Mouse (Mus musculus): ENCODE measurements around the gene Zfp108. TPM values are rescaled to one million over a fixed set of nuclear protein-coding genes. Genes with fewer than 3 reads are reported as not detected.

Gene Zfp108
- polyA plus RNA-seq, 1 experiment, result 0.36 TPM

DNA sequence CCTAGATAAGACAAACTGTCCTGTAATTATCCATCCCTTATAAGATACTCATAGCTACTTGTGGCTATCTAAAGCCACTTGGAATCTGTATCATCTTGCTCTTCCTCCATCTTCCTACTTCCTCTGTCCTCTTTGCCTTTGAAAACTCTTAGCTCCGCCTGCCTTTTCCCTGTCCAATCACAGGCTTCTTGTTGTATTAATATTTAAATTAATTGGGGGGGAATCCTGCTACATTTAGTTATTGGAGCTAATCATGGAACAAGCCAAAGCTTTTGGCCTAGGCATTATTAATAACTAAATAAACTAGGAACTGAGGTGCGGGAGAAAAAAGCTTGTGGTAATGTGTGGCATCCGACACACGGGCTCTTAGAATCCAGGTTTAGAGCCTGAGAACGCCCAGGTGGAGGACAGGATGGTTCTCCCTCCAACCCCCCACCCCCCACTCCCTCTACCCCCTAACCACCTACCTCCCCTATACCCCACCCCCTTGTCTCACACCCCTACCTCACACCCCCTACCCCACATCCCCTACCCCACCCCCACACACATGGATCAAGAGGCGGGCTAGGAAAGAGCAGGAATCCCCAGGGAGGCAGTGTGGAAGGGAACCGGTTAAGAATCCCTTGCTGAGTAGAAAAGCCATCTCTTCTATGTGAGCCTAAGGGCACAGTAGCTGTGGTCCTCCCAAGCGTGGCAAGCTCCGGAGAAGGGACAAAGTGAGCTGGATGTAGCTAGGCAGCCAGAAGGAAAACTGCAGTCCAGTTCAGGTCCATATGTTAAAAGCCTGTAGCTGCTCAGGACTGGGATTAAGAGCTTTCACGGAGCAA, 25.6 kb downstream of the Zfp108 start:
- H3K9me3 ChIP-seq (replicated peaks; ENCODE audit: control insufficient read depth, insufficient read depth, low read length, poor library complexity, severe bottlenecking), result peaks cover 10% of the 10 kb centered on the region; the same call in 1 of the 2 replicates
- TF ChIP-seq EP300 (IDR thresholded peaks at IDR 0.05; ENCODE audit: insufficient read depth, low read depth, low read length) (no peak), CTCF (IDR thresholded peaks at IDR 0.05; ENCODE audit: low read depth, low read length) (no peak), POLR2A (IDR thresholded peaks at IDR 0.05; ENCODE audit: insufficient read depth, low read length) (no peak)
- no peaks in the 10 kb centered on the region for H3K27me3 ChIP-seq (ENCODE audit: control insufficient read depth, insufficient read depth, low read length, poor library complexity, severe bottlenecking)
- peak overlapping the region; percentile 37 for H3K27ac ChIP-seq (ENCODE audit: insufficient read depth, low read length)
- H3K36me3 ChIP-seq (ENCODE audit: control insufficient read depth, insufficient read depth, low read length, poor library complexity, severe bottlenecking), result peaks cover 3% of the 10 kb centered on the region; the same call in 1 of the 2 replicates
- peaks cover 2% of the 10 kb centered on the region for H3K4me1 ChIP-seq (ENCODE audit: control insufficient read depth, insufficient read depth, low read length)
- H3K9ac ChIP-seq (ENCODE audit: low read depth, poor library complexity, severe bottlenecking), result 0 out of 2 replicates have a peak overlapping the region, but pooled peaks have one; percentile 1
- H3K4me3 ChIP-seq (ENCODE audit: low read depth, low read length), result peak overlapping the region; percentile 31

GRCm38 (mm10) chr7:24280858-24281145, 26.2 kb downstream of the Zfp108 start:
- H3K4me3 ChIP-seq (ENCODE audit: low read depth, low read length), result peak overlapping the region; percentile 31
- H3K9me3 ChIP-seq (replicated peaks; ENCODE audit: control insufficient read depth, insufficient read depth, low read length, poor library complexity, severe bottlenecking), result peaks cover 10% of the 10 kb centered on the region; the same call in 1 of the 2 replicates
- peaks cover 2% of the 10 kb centered on the region for H3K4me1 ChIP-seq (ENCODE audit: control insufficient read depth, insufficient read depth, low read length)
- no peak for TF ChIP-seq EP300 (IDR thresholded peaks at IDR 0.05; ENCODE audit: insufficient read depth, low read depth, low read length)
- no peak for TF ChIP-seq POLR2A (IDR thresholded peaks at IDR 0.05; ENCODE audit: insufficient read depth, low read length)
- TF ChIP-seq CTCF (IDR thresholded peaks at IDR 0.05; ENCODE audit: low read depth, low read length), result no peak
- H3K27ac ChIP-seq (ENCODE audit: insufficient read depth, low read length), result peak overlapping the region; percentile 37
- no peaks in the 10 kb centered on the region; the same call in 1 of the 2 replicates for H3K36me3 ChIP-seq (ENCODE audit: control insufficient read depth, insufficient read depth, low read length, poor library complexity, severe bottlenecking)
- H3K9ac ChIP-seq (ENCODE audit: low read depth, poor library complexity, severe bottlenecking), result 0 out of 2 replicates have a peak overlapping the region, but pooled peaks have one; percentile 1
- H3K27me3 ChIP-seq (ENCODE audit: control insufficient read depth, insufficient read depth, low read length, poor library complexity, severe bottlenecking), result no peaks in the 10 kb centered on the region

GRCm38 (mm10) chr7:24286090-24286489, 31.5 kb downstream of the Zfp108 start:
- Histone ChIP-seq H3K36me3 (ENCODE audit: control insufficient read depth, insufficient read depth, low read length, poor library complexity, severe bottlenecking) (no peaks in the 10 kb centered on the region), H3K4me1 (ENCODE audit: control insufficient read depth, insufficient read depth, low read length) (peaks cover under 1% of the 10 kb centered on the region), H3K27ac (ENCODE audit: insufficient read depth, low read length) (no peak overlapping the region), H3K27me3 (ENCODE audit: control insufficient read depth, insufficient read depth, low read length, poor library complexity, severe bottlenecking) (no peaks in the 10 kb centered on the region), H3K9me3 (replicated peaks; ENCODE audit: control insufficient read depth, insufficient read depth, low read length, poor library complexity, severe bottlenecking) (no peaks in the 10 kb centered on the region), H3K4me3 (ENCODE audit: low read depth, low read length) (no peak overlapping the region), H3K9ac (ENCODE audit: low read depth, poor library complexity, severe bottlenecking) (no peak overlapping the region)
- TF ChIP-seq CTCF (IDR thresholded peaks at IDR 0.05; ENCODE audit: low read depth, low read length) (peak; percentile 48), POLR2A (IDR thresholded peaks at IDR 0.05; ENCODE audit: insufficient read depth, low read length) (no peak), EP300 (IDR thresholded peaks at IDR 0.05; ENCODE audit: insufficient read depth, low read depth, low read length) (no peak)

DNA sequence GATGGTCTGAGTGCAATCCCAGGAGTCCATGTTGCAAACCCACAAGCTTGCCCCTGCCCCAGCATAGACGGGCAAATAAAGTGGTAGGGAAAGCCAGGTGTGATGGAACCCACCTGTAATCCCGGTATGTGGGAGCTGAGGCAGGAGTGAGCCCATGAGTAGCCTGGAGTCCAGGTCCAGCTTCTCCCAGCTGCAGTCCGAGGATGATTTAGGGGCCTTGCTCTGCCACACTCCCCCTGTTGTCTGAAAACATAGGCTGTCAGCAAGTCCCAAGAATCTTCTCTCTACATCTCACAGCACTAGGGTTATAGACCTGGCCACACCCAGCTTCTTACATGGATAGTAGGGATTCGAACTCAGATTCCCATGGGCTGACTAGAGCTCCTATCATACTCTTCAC, 32.3 kb downstream of the Zfp108 start:
- Histone ChIP-seq H3K36me3 (ENCODE audit: control insufficient read depth, insufficient read depth, low read length, poor library complexity, severe bottlenecking) (no peaks in the 10 kb centered on the region), H3K9ac (ENCODE audit: low read depth, poor library complexity, severe bottlenecking) (no peak overlapping the region), H3K27me3 (ENCODE audit: control insufficient read depth, insufficient read depth, low read length, poor library complexity, severe bottlenecking) (no peaks in the 10 kb centered on the region), H3K9me3 (replicated peaks; ENCODE audit: control insufficient read depth, insufficient read depth, low read length, poor library complexity, severe bottlenecking) (no peaks in the 10 kb centered on the region), H3K27ac (ENCODE audit: insufficient read depth, low read length) (no peak overlapping the region), H3K4me3 (ENCODE audit: low read depth, low read length) (no peak overlapping the region), H3K4me1 (ENCODE audit: control insufficient read depth, insufficient read depth, low read length) (peaks cover 2% of the 10 kb centered on the region)
- TF ChIP-seq POLR2A (IDR thresholded peaks at IDR 0.05; ENCODE audit: insufficient read depth, low read length) (no peak), CTCF (IDR thresholded peaks at IDR 0.05; ENCODE audit: low read depth, low read length) (no peak), EP300 (IDR thresholded peaks at IDR 0.05; ENCODE audit: insufficient read depth, low read depth, low read length) (no peak)

- Histone ChIP-seq H3K4me1 (ENCODE audit: control insufficient read depth, insufficient read depth, low read length) (peaks cover 2% of the 10 kb centered on the region), H3K27me3 (ENCODE audit: control insufficient read depth, insufficient read depth, low read length, poor library complexity, severe bottlenecking) (no peaks in the 10 kb centered on the region), H3K9ac (ENCODE audit: low read depth, poor library complexity, severe bottlenecking) (no peak overlapping the region), H3K4me3 (ENCODE audit: low read depth, low read length) (no peak overlapping the region), H3K9me3 (replicated peaks; ENCODE audit: control insufficient read depth, insufficient read depth, low read length, poor library complexity, severe bottlenecking) (no peaks in the 10 kb centered on the region), H3K27ac (ENCODE audit: insufficient read depth, low read length) (no peak overlapping the region), H3K36me3 (ENCODE audit: control insufficient read depth, insufficient read depth, low read length, poor library complexity, severe bottlenecking) (no peaks in the 10 kb centered on the region)
- TF ChIP-seq EP300 (IDR thresholded peaks at IDR 0.05; ENCODE audit: insufficient read depth, low read depth, low read length) (no peak), CTCF (IDR thresholded peaks at IDR 0.05; ENCODE audit: low read depth, low read length) (no peak), POLR2A (IDR thresholded peaks at IDR 0.05; ENCODE audit: insufficient read depth, low read length) (no peak)
These were observed 33.1 kb downstream of the Zfp108 start for GRCm38 (mm10) chr7:24287670-24288069.

DNA sequence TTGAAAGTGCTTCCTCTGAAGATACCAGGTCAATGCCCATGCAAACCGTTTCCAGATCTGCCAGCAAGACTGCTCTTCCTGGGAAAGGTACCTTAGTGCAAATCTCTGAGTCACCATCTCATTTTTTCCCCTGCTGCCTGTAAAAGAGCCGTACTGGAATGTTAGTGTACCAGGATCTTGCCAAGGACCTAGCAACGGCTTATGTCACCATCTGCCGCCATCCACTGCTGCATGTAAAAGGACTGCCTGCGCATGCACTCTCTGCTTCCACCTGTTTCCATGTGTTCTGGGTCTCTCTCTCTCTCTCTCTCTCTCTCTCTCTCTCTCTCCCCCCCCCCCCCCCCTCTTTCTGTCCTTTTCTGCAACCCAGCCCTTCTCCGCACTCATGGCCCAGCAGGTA, 33.9 kb downstream of the Zfp108 start:
- no peak overlapping the region for H3K9ac ChIP-seq (ENCODE audit: low read depth, poor library complexity, severe bottlenecking)
- H3K4me3 ChIP-seq (ENCODE audit: low read depth, low read length), result no peak overlapping the region
- no peaks in the 10 kb centered on the region for H3K36me3 ChIP-seq (ENCODE audit: control insufficient read depth, insufficient read depth, low read length, poor library complexity, severe bottlenecking)
- no peaks in the 10 kb centered on the region for H3K9me3 ChIP-seq (replicated peaks; ENCODE audit: control insufficient read depth, insufficient read depth, low read length, poor library complexity, severe bottlenecking)
- peaks cover 2% of the 10 kb centered on the region for H3K4me1 ChIP-seq (ENCODE audit: control insufficient read depth, insufficient read depth, low read length)
- H3K27ac ChIP-seq (ENCODE audit: insufficient read depth, low read length), result no peak overlapping the region
- H3K27me3 ChIP-seq (ENCODE audit: control insufficient read depth, insufficient read depth, low read length, poor library complexity, severe bottlenecking), result no peaks in the 10 kb centered on the region
- TF ChIP-seq EP300 (IDR thresholded peaks at IDR 0.05; ENCODE audit: insufficient read depth, low read depth, low read length), result no peak
- no peak for TF ChIP-seq CTCF (IDR thresholded peaks at IDR 0.05; ENCODE audit: low read depth, low read length)
- no peak for TF ChIP-seq POLR2A (IDR thresholded peaks at IDR 0.05; ENCODE audit: insufficient read depth, low read length)

All from ES-Bruce4 (cell line).